Mouse (Mus musculus): ENCODE results near the gene Specc1l. TPM values are rescaled to one million over a fixed set of nuclear protein-coding genes. Genes with fewer than 3 reads are reported as not detected.
"Not testable (repeated sequence)": the region's sequence is repeated elsewhere in the genome, so short reads cannot be mapped to it uniquely, and the experiment has no call there.

Gene Specc1l
- polyA plus RNA-seq, 1 experiment from 2014 or later: 27.6 TPM

GRCm38 (mm10) chr10:75350564-75350963 is 138.7 kb downstream of the Specc1l start:
- Histone ChIP-seq H3K4me3 (ENCODE audit: low read length) (no peak overlapping the region), H3K27ac (ENCODE audit: low read depth, low read length) (no peak overlapping the region), H3K9ac (ENCODE audit: low read depth, low read length) (no peak overlapping the region), H3K36me3 (ENCODE audit: control insufficient read depth, insufficient read depth, low read length) (no peaks in the 10 kb centered on the region), H3K9me3 (ENCODE audit: control insufficient read depth, low read length) (no peaks in the 10 kb centered on the region), H3K27me3 (ENCODE audit: control insufficient read depth, insufficient read depth, low read length) (no peaks in the 10 kb centered on the region), H3K4me2 (replicated peaks; ENCODE audit: low read depth, low read length) (no peak overlapping the region), H3K4me1 (ENCODE audit: control insufficient read depth, insufficient read depth, low read length) (no peaks in the 10 kb centered on the region)
- 84% methylated on average over 5 of the region's 5 CpGs for WGBS
- ATAC-seq (ENCODE audit: low FRiP score, low TSS enrichment): no peak

- H3K27ac ChIP-seq (ENCODE audit: low read depth, low read length): no peak overlapping the region
- H3K27me3 ChIP-seq (ENCODE audit: control insufficient read depth, insufficient read depth, low read length): no peaks in the 10 kb centered on the region
- 93% methylated on average over 12 of the region's 12 CpGs for WGBS
- no peak overlapping the region for H3K4me3 ChIP-seq (ENCODE audit: low read length)
- no peak overlapping the region for H3K9ac ChIP-seq (ENCODE audit: low read depth, low read length)
- H3K9me3 ChIP-seq (ENCODE audit: control insufficient read depth, low read length): no peaks in the 10 kb centered on the region
- H3K36me3 ChIP-seq (ENCODE audit: control insufficient read depth, insufficient read depth, low read length): no peaks in the 10 kb centered on the region
- H3K4me1 ChIP-seq (ENCODE audit: control insufficient read depth, insufficient read depth, low read length): no peaks in the 10 kb centered on the region
- no peak overlapping the region for H3K4me2 ChIP-seq (replicated peaks; ENCODE audit: low read depth, low read length)
- no peak for ATAC-seq (ENCODE audit: low FRiP score, low TSS enrichment)
These were observed 140.7 kb downstream of the Specc1l start for GRCm38 (mm10) chr10:75352541-75352940.

- H3K27ac ChIP-seq (ENCODE audit: low read depth, low read length); H3K4me2 ChIP-seq (replicated peaks; ENCODE audit: low read depth, low read length); H3K9ac ChIP-seq (ENCODE audit: low read depth, low read length); H3K4me3 ChIP-seq (ENCODE audit: low read length); ATAC-seq (ENCODE audit: low FRiP score, low TSS enrichment); H3K4me1 ChIP-seq (ENCODE audit: control insufficient read depth, insufficient read depth, low read length); H3K36me3 ChIP-seq (ENCODE audit: control insufficient read depth, insufficient read depth, low read length); H3K9me3 ChIP-seq (ENCODE audit: control insufficient read depth, low read length); H3K27me3 ChIP-seq (ENCODE audit: control insufficient read depth, insufficient read depth, low read length): not testable (repeated sequence)
- WGBS: 67% methylated on average over 8 of the region's 9 CpGs
These were observed 142.0 kb downstream of the Specc1l start for GRCm38 (mm10) chr10:75353838-75354241.

- no peak overlapping the region for H3K9ac ChIP-seq (ENCODE audit: low read depth, low read length)
- no peaks in the 10 kb centered on the region for H3K27me3 ChIP-seq (ENCODE audit: control insufficient read depth, insufficient read depth, low read length)
- H3K4me3 ChIP-seq (ENCODE audit: low read length): no peak overlapping the region
- H3K4me2 ChIP-seq (replicated peaks; ENCODE audit: low read depth, low read length): no peak overlapping the region
- H3K4me1 ChIP-seq (ENCODE audit: control insufficient read depth, insufficient read depth, low read length): no peaks in the 10 kb centered on the region
- no peaks in the 10 kb centered on the region for H3K9me3 ChIP-seq (ENCODE audit: control insufficient read depth, low read length)
- no peak overlapping the region for H3K27ac ChIP-seq (ENCODE audit: low read depth, low read length)
- 80% methylated on average over 4 of the region's 4 CpGs for WGBS
- H3K36me3 ChIP-seq (ENCODE audit: control insufficient read depth, insufficient read depth, low read length): no peaks in the 10 kb centered on the region
- ATAC-seq (ENCODE audit: low FRiP score, low TSS enrichment): no peak
These were observed 143.5 kb downstream of the Specc1l start for GRCm38 (mm10) chr10:75355341-75355740.

Other genes with a start within 250 kb of the Specc1l start
- gene Gnaz, start 244.9 kb upstream of the Specc1l start, polyA plus RNA-seq (2014; fragmentation: Nextera tagmentation; extraction: Ambion mirVana): 5.9 and 6.0 TPM in 2 replicates
- not detected in 2 replicates for gene Rsph14, start 179.5 kb upstream of the Specc1l start, polyA plus RNA-seq (2014; fragmentation: Nextera tagmentation; extraction: Ambion mirVana)
- 9.6 and 11.8 TPM in 2 replicates for gene Rab36, start 175.0 kb upstream of the Specc1l start, polyA plus RNA-seq (2014; fragmentation: Nextera tagmentation; extraction: Ambion mirVana)
- gene Bcr, start 151.5 kb upstream of the Specc1l start, polyA plus RNA-seq (2014; fragmentation: Nextera tagmentation; extraction: Ambion mirVana): 9.2 and 10.0 TPM in 2 replicates
- gene Adora2a, start 104.8 kb downstream of the Specc1l start, polyA plus RNA-seq (2014; fragmentation: Nextera tagmentation; extraction: Ambion mirVana): 5.3 and 7.1 TPM in 2 replicates
- 0.93 and 1.3 TPM in 2 replicates for gene Upb1, start 189.0 kb downstream of the Specc1l start, polyA plus RNA-seq (2014; fragmentation: Nextera tagmentation; extraction: Ambion mirVana)

Measured in kidney, embryonic 14.5 days (tissue).